Mouse (Mus musculus) heart, postnatal 25 days (tissue): ENCODE data around the gene Thada. TPM values are rescaled to one million over a fixed set of nuclear protein-coding genes. Genes with fewer than 3 reads are reported as not detected.
A peak's percentile ranks its signal among the peaks of the same experiment; 100 is the strongest.

ENCODE experiments used
- DNase-seq: peaks from one replicate; pipeline ENCODE4 v3.0.0; 2022; ENCODE audit warnings: low spot score
- intact Hi-C: fragments of 180-260 bp; cut with DNase I; formaldehyde crosslinking; loops from one replicate; pipeline ENCODE4 v1.15.1; 2025
- total RNA-seq, 2 experiments: library from RNA; stranded (reverse); gene quantifications; 2 replicates each; pipeline ENCODE4 v1.2.3; 2021

The Thada gene
- 1 to 10 TPM; 7.9 to 8.1 TPM for total RNA-seq

DNA sequence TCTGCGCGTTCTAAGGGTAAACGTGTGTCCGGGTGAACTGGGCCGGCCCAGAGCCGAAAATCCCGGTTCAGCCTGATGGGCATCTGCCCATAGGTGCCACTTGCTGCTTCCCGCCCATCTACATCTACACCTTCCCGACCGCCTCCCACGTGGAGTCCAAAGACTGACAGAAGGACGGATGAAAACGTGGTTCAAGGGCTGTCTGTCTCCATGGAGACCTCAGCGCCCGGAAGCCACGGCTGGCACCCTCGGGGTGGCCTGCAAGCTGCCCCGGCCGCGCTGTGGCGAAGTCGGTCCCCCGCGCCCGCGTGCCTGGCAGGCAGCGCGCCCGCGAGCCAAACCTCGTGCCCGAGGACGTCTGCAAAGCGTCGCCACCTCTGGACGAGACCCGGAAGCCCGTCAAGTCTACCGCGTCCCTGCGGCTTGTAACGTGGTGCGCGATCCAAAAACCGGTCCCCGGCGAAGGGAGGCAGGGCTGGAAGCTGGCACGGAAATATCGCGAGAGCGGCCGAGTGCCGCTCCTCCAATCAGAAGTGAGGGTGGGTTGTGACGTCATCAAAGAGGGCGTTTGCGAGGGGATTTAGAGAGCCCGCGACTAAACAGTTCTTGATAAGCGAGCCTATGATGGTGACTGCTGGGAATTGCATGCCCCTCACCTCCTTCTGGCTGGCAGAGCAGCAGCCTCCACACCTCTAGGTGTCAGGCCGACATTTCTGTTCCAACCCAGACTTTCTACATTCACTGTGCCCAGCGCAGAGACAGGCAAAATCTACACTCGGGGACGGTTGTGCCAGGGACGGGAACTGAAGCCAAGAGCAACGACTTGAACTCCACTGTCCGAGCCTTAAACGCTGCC is at the start of gene Thada:
Thada (minus strand) TSS at position 453 of the 856 bp plus-strand sequence.
- intact Hi-C loops = no loop called here
- DNase-seq = peak; percentile 96

DNA sequence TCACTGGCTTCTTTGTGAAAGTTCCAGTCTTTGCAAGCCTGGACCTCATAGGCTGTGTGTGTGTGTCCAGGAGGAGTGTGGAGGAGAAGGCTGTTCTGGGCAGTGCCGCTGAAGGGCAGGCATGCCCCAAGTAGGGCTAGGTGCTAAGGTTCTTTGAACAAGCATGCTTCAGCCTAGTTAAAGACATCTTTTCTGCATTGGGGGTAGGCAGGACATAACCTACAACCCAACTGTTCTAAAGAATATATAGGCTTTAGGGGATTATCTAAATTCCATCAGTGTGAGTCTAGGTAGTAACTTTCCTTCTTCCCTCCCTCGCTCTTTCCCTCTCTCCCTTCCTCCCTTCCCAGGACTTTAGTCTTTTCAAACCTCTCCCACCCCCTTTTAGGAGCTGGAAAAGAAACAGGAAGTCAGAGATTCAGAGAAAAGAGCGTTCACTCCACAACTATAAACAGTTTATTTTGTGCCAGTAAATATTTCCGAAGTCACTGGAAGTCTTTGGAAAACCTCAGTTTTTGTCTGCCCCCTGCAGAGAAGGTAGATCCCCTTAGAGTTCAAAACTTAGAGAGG is 46.6 kb upstream of the Thada start:
- no peak for DNase-seq
- intact Hi-C loops = no loop called here

DNA sequence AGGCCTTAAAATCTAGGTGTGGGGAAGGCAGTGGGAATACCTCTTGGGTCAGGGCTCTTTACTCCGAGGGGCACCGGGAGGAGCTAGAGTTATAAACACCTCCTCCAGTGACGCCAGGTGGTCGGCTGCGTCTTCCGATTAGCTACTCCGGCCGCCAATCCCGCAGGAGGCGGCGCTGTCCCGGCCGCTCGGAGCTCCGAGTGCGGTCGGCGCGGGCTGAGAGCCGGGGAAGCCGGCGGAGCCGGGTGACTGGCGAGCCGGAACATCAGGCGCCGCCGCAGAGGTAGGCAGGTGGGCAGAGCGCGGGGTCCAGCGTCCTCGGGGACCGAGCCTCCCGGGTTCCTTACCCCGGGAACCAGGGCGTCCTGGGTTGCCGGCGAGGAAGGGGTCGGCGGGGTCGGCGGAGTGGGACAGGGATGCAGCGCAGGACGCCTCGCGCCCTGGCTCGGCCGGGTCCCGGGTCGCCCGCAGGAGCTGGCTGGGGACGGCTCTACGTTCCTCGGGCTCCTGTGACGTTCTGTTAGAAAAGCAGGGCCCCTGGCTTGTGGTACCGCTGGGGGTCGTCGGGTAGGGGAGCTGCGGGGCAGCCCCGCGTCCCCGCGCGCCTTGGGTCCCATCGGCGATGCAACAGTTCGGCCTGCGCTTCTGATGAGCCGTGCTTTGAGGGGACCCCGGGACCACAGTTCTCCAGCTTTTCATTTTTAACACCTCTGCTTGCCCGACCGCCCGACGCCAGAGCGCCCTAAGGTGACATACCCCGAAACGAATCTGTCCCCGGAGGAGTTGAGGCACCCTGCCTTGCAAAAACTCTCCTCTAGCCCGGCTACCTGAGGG is 45.9 kb upstream of the Thada start, which contains the start of gene Plekhh2:
Plekhh2 (plus strand) TSS at position 214 of the 834 bp plus-strand sequence.
- intact Hi-C loops = no loop called here
- DNase-seq = peak; percentile 72

DNA sequence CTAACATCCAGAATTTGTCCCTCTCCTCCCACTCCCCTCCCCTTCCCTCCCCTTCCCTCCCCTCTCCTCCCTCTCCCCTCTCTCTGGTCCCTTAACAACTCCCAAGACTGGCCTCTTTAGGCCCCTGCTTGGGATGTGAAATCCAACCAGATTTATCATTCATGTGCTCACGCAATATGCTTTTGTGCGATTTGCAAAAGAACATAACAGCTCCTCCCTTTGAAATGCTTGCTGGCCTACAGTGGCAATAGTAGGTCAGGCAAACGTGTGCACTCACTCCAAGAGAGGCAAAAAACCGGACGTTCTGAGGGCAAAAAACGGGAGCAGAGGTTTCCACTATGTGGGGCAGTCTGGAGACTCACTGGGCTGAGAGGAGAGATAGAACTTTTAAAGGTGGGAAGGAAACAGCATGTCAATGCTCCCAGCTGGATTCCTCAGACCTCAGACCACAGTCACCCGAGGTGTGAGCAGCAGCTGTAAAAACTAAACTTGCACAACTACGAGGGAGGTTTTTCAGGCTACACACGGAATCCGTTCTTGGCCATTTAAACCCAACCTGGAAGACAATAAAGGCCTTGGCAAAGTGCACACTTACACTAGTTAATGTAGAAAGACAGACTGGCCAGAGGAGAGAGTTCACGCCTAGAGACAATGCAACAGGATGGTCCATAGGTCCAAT is 45.1 kb upstream of the Thada start:
- intact Hi-C loops = no loop called here
- no peak for DNase-seq

DNA sequence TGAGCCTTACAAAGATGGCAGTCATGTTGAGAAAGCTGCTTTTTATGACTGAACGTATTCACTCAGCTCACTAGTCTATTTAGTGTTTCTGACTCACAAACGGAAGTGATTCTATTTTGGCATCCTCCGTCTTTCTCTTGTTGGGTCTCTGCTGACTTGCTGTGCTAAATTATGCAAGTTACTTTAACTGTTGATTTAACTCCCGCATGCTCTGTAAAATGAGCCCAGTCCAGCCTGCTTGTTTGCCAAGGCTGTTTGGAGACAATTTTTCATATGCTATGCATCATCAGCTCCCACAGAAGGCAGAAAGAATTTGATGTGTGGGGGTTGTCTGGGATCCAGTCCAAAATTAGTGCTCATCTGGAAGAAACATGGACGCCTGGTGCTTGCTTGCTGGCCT is 44.4 kb upstream of the Thada start:
- intact Hi-C loops = no loop called here
- peak; percentile 14 for DNase-seq

DNA sequence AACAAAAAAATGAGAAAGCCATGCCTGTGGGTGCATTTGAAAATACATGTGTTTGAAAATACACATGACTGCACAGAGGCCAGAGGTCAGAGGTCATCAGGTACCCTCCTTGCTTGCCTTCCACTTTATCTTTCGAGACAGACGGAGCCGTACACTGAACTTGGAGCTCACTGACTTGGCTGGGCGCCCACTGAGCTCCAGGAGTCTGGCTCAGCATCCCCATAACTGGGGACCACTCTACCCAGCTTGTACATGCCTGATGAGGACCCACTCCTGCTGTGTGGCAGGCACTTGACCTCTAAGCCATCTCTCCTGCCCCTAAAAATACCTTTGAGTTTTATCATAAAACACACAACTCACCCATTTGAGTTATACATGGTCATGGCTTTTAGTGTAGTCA is 43.2 kb upstream of the Thada start:
- intact Hi-C loops = no loop called here
- no peak for DNase-seq

DNA sequence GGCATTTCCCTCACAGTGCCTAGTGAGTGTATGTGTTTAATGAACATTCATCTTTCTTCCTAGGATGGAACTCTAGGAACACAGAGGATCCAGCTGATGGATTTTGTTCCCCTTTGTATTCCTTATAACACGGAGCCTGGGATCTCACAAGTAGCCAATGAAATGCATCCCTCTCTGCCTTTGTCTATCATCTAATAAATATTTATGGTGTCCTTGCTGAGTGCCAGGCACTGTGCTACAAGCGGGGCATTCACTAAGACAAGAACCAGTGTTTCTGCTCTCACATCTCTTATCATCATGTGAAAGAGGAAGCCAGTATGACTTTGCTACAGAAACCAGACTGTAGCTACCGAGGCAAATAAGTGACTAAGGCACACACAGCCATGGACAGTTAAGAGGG is 42.7 kb upstream of the Thada start:
- no peak for DNase-seq
- intact Hi-C loops = no loop called here

DNA sequence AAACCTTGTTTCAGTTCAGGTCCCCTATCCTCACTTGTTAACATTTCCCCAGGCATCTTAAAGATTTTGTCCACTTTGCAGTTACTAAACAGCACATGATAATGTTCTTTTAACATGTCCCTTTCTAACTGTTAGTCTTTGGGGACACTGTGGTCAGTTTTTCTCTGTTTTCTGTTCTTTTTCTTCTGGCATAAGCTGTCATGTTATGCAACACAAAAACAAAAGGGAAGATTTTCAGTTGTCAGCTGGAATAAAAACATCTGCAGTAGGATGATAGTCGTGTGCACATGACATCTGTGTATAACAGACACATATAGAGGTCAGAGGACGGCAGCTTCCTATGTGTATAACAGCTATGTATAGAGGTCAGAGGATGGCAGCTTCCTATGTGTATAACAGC is 39.9 kb upstream of the Thada start:
- no peak for DNase-seq
- intact Hi-C loops = no loop called here

DNA sequence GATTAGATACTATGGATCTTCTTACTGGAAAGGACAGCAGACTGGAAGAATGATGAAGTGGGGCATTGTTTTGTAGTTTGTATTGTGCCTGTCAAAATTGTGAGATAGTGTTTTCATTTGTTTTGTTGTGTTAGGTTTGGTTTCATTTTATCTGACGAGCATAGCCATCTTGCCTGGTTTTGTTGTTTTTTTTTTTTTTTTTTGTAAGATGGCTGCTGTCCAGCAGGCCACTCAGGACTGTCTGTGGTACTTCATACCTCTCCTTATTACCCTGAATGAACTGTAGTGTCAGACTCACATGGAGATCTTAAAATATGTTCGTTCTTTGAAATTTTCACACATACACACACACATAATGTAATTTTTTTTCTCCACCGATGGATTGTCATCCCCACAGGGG is 36.3 kb upstream of the Thada start:
- no peak for DNase-seq
- intact Hi-C loops = no loop called here

DNA sequence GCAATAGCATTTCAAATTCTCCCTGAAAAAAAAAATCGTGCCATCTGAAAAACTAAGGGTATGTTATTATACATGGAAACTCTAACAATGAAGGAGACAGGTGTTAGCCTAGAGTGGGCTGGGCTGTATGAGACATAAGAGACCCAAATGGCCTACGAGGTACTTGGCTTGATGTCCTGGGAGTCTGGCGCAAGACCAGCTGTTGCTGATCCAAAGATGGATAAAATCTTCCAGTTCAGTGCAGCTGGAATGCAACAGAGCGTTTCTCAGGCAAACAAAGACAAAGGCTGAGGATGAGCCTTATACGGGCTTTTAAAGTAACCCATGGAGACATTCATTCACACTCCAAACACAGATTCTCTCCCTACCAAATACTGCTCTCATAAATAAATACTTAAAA is 32.6 kb upstream of the Thada start:
- no peak for DNase-seq
- intact Hi-C loops = no loop called here

DNA sequence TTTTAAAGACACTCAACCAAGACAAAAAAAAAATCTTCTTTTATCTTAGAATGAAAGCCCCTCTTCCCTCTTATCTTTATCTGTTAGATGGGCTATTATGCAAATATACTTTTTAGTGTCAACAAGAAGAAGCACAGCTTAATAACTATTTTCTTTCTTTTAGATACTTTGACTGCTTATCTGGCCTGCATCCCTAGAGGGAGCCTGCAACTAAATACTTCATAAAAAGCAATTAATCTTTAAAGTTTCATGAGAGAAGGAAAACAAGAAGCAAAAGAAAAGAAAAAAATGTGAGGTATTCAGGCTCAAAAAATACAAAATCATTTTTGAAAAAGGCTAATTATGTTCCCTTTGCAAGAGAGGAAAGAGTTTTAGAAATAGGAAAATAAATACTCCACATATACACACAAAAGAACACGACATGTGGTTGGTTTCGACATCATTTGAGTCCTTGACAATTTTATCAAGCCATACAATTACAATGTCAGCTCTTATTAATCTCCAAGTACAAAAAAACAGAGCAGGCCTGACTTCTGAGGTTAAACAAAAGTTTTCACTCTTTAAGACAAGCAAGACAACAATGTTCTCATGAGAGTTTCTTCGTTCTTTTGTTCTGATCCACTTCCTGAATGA is 32.1 kb upstream of the Thada start:
- intact Hi-C loops = no loop called here
- no peak for DNase-seq

DNA sequence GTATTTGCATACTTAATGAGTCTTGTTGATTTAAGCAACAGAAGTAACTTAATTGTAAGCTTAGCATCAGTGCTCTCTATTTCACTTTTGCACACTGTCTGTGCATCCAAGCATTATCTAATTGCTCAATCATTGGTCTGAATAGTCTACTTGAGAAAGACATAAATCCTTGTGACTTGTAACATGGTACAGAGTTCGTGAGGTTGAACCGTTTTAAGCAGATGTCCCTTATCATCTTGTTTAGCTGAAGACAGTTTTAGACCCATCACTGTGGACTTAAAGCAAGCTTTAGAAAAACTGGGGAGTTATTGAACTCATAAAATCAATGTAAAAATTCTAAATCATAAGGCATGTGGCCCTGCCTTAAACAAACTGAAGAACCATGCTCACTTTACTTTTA is 31.6 kb upstream of the Thada start:
- intact Hi-C loops = no loop called here
- DNase-seq = no peak

DNA sequence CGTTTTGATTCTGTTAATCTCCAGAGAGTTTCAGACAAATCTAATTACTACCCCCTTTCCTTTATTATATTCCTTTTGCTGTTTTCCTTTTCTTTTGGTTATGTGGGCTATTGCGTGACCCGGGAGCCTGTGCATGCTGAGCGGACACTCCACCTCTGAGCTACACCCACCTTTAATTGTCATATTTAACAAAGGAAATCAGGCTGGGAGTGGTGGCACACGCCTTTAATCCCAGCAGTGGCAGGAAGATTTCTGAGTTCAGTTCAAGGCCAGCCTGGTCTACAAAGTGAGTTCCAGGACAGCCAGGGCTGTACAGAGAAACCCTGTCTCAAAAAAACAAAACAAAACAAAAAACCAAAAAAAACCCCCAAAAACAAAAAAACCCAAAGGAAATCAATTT is 31.0 kb upstream of the Thada start:
- DNase-seq = no peak
- intact Hi-C loops = no loop called here

DNA sequence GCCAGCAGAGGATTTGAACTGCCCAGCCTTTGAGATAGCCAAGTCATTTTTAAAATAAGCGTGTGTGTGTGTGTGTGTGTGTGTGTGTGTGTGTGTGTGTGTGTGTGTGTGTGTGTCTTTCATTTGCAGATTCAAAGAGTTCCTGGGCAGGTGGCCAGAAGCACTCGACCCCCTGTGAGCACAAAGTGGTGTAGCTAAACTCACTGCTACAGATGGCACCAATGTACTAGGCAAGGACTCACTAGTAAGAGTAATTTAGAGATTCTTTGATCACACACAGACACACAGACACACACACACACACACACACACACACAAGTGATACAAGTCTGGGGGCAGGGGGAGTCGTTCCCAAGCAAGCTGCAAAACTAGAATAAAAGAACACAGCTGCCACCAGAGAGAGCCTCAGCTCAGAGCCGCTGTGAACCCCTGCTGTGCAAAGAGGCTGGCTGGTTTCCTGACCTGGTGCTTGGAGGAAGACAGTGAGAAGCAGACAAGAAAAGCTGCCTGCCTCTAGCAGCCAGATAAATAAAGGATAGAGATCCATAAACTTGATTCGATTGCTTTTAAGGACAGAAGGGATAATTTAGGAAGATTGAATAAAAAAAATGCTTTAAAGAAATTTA is 26.4 kb upstream of the Thada start:
- no peak for DNase-seq
- intact Hi-C loops = no loop called here

DNA sequence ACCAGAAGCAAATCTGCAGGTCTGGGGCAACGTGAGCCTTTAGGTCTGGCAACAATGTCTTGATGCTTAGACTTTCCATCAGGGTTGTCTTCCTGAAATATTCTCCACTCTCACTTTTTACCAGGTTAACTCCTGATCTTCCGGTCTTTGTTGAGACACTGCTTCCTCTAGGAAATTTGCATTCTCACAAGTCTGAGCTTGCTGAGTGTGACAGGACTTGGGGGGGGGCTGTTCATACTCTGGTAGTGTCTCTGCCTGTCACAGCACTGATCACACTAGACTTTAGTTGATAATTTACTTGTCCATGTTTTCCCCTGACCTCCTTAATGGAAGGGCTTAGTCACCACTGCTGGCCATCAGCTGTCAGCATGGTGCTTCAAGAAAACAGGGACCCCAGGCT is 21.4 kb upstream of the Thada start:
- DNase-seq = no peak
- intact Hi-C loops = loop anchor here (10.0 kb wide), 1 partner anchor 613 kb away; no protein-coding TSS in a partner anchor

DNA sequence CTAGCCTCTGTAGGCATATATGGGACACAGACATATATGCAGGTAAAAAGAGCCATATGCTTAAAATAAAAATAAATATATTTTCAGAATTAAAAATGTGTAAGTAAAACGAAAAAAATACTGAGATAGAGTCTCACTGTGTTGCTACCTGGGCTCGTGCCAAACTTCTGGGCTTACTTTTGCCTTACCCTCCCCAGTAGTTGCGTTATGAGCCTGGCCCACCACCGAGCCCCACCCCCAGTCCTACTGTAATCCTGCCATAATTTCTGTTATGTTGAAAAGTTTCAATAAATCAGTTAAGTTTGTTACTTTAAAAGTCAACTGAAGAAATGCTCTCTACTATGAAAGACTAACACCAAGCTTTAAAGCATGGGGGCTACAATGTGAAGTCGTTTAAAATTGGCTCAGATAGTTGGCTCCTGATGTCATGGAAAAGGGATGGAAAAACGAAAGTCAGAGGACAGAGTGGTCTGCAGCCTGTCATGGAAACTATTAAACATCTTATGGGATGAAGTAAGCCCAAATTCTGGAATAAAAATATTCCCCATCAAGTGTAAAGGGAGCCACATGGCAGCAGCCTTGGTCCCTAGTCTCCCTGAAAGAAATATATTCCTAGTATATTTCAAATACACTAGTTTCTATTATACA is 17.8 kb upstream of the Thada start:
- DNase-seq = no peak
- intact Hi-C loops = loop anchor here (10.0 kb wide), 1 partner anchor 609 kb away; no protein-coding TSS in a partner anchor

DNA sequence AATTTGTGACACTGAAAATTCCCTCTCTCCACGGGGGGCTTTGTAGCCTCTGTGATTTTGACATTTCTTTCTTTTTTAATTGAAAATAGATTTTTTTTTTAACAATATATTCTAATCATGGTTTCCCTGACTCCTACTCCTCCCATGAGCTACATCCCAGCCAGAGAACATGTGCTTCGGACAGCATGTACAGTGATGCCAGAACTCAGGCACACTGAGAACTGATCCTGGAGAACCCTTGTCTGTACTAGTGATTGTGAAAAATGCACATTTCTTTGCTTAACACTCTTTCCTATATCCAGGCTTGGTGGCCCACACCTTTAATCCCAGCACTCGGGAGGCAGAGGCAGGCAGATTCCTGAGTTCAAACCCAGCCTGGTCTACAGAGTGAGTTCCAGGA is 16.8 kb upstream of the Thada start:
- intact Hi-C loops = loop anchor here (10.0 kb wide), 1 partner anchor 608 kb away; no protein-coding TSS in a partner anchor
- DNase-seq = no peak

DNA sequence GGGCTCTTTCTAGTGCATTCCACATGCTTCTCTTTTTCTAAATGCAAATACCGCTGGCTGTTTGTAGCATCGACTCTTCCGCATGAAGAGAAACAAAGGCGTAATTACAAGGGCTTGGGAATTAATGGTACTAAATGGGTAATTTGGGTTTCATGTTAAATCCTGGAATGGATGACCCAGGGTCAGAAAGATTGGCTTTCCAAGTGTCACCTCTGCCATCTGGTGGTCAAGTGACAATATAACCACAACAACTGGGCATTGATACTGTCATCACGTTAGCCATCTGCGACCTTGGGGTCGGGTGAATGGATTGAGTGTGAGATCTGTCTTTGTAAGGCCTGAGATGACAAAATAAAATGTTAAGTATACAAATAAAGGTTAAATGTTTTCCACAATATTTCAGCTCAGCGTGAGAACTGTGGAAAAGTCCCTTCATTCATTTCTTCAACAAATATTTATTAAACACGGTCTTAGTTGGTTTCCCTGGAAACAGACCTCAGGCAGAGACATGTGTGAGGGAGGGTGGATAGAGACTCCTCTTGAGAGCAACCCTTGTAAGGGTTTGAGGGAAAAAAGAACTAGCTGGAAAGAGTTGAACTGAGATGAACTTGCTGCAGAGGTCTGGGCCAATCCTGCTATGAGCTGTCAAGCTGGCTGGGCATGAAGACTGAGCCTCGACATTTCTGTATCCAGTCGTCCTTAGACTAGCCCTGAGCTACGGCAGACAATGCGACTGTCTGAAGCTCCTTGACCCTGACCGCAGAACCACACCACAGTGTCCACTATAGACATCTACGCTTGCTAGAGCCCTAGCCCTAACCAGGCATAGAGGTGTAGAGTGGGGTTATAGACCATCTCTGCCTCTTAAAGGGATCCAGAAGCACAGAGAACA is 14.7 kb upstream of the Thada start:
- intact Hi-C loops = loop anchor here (10.0 kb wide), 1 partner anchor 606 kb away; no protein-coding TSS in a partner anchor
- DNase-seq = no peak
